Mouse (Mus musculus) thymus, adult 2 months (tissue): ENCODE data around the gene Son. TPM values are rescaled to one million over a fixed set of nuclear protein-coding genes. Genes with fewer than 3 reads are reported as not detected.

Source experiments
- DNase-seq: peaks from one replicate; pipeline ENCODE4 v3.0.0; 2021
- H3K27ac ChIP-seq: fragments of 200-500 bp; 2 replicates; pipeline ENCODE4 v1.5.1; 2012; ENCODE audit warnings: low read length, control low read depth; ENCODE audit not compliant: control insufficient read depth, insufficient read depth
- H3K27me3 ChIP-seq: fragments of 200-500 bp; 2 replicates; pipeline ENCODE4 v1.6.1; 2012; ENCODE audit warnings: mild to moderate bottlenecking, low read length, moderate library complexity, mixed read lengths; ENCODE audit not compliant: control insufficient read depth, insufficient read depth
- H3K36me3 ChIP-seq: fragments of 200-500 bp; 2 replicates; pipeline ENCODE4 v1.6.1; 2012; ENCODE audit warnings: mild to moderate bottlenecking, low read length, moderate library complexity; ENCODE audit not compliant: control insufficient read depth, insufficient read depth
- H3K4me1 ChIP-seq: fragments of 200-500 bp; replicated peaks from 2 replicates; pipeline ENCODE4 v1.6.1; 2012; ENCODE audit warnings: low read length; ENCODE audit not compliant: control insufficient read depth, insufficient read depth
- H3K4me3 ChIP-seq: fragments of 200-500 bp; 2 replicates; pipeline ENCODE4 v1.5.1; 2012; ENCODE audit warnings: mild to moderate bottlenecking, low read length, control low read depth, moderate library complexity; ENCODE audit not compliant: control insufficient read depth, insufficient read depth
- CTCF ChIP-seq: fragments of 200-500 bp; IDR thresholded peaks from 2 replicates; pipeline ENCODE4 v1.5.1; 2012; ENCODE audit warnings: mild to moderate bottlenecking, control low read depth, low read length, moderate library complexity, borderline replicate concordance; ENCODE audit not compliant: control insufficient read depth, poor library complexity, insufficient read depth; ENCODE audit errors: extremely low read depth
- POLR2A ChIP-seq: fragments of 200-500 bp; IDR thresholded peaks from 2 replicates; pipeline ENCODE4 v1.6.1; 2012; ENCODE audit warnings: mild to moderate bottlenecking, low read length, control low read depth, moderate library complexity; ENCODE audit not compliant: control insufficient read depth, poor library complexity, insufficient read depth; ENCODE audit errors: extremely low read depth
- WGBS: fragments of 180-500 bp; shearing (Covaris S2); methylation state at CpG from one replicate; pipeline ENCODE4 v1.1.7; 2018; 5-methylcytosine and 5-hydroxymethylcytosine counted together
- polyA plus RNA-seq: library from polyadenylated mRNA; depleted of rRNA; stranded (reverse); fragments of >200 nt; gene quantifications from 2 replicates; pipeline ENCODE4 v1.2.3, GENCODE M21; 2012

Son gene
- polyA plus RNA-seq, 1 experiment, result 258 TPM

GRCm38 (mm10) chr16:91688619-91689334 lies 41.5 kb downstream of the Son start, which contains the start of gene Donson:
Gene Donson, minus strand, starts transcription at chr16:91688770.
- H3K27me3 ChIP-seq, result no peaks in the 10 kb centered on the region
- H3K4me3 ChIP-seq, result peak within 1 kb of the TSS; percentile 67
- TF ChIP-seq CTCF, result 0 out of 2 replicates have a peak, but pooled peaks have one; percentile 48
- TF ChIP-seq POLR2A, result peak; percentile 82
- peak within 1 kb of the TSS; percentile 67 for H3K27ac ChIP-seq
- H3K4me1 ChIP-seq, result peaks cover 13% of the 10 kb centered on the region
- DNase-seq, result peak; percentile 95
- WGBS, result 1% methylated on average over 71 of the region's 71 CpGs
- H3K36me3 ChIP-seq, result peaks cover 5% of the 10 kb centered on the region; the same call in 1 of the 2 replicates

GRCm38 (mm10) chr16:91689791-91690190 lies 42.5 kb downstream of the Son start:
- Histone ChIP-seq H3K27ac (peak overlapping the region; percentile 47; the same call in 1 of the 2 replicates), H3K4me3 (no peak overlapping the region), H3K4me1 (peaks cover 13% of the 10 kb centered on the region), H3K27me3 (no peaks in the 10 kb centered on the region), H3K36me3 (no peaks in the 10 kb centered on the region)
- no peak for DNase-seq
- WGBS, result 33% methylated on average over 7 of the region's 7 CpGs
- TF ChIP-seq POLR2A, result no peak

DNA sequence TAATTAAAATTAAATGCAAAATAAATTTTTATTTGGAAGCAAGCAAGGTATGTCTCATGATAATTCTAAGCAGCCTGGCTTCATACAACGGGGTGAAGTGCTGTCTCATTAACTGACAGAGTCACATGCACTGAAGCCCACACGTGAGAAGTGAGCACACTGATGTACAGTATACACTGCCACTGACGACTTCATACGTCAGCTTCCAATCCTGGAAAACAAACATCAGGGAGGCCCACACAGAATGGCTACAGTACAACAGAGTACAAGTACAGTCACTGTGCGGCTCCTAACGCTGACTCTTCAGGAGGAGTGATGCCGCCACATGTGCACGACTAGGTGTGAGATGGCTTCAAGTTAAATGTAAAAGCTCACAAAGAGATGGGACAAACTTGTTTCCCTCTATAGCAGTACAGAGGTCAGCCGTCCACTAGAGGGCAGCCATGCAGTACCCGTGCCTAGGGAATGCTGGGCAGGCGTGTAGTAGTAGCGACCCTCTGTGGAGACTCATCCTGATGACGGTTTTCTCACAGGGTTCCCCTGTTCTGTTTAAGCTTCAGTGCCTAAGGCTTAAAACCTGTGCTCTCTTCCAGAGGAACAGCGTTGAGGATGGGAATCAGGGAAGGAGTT lies 47.3 kb downstream of the Son start:
- peaks cover 4% of the 10 kb centered on the region for H3K4me1 ChIP-seq
- H3K27me3 ChIP-seq, result no peaks in the 10 kb centered on the region
- H3K36me3 ChIP-seq, result no peaks in the 10 kb centered on the region
- WGBS, result 41% methylated on average over 14 of the region's 14 CpGs
- no peak overlapping the region for H3K4me3 ChIP-seq
- DNase-seq, result peak; percentile 68
- TF ChIP-seq CTCF, result peak; percentile 73; the same call in 1 of the 2 replicates
- no peak for TF ChIP-seq POLR2A
- H3K27ac ChIP-seq, result no peak overlapping the region

GRCm38 (mm10) chr16:91695108-91695755 lies 47.9 kb downstream of the Son start:
- Histone ChIP-seq H3K4me1 (no peaks in the 10 kb centered on the region; the same call in 1 of the 2 replicates), H3K4me3 (no peak overlapping the region), H3K27me3 (no peaks in the 10 kb centered on the region), H3K36me3 (peaks cover 1% of the 10 kb centered on the region; the same call in 1 of the 2 replicates), H3K27ac (no peak overlapping the region)
- no peak for DNase-seq
- WGBS, result 54% methylated on average over 8 of the region's 8 CpGs
- TF ChIP-seq POLR2A, result no peak
- no peak for TF ChIP-seq CTCF

DNA sequence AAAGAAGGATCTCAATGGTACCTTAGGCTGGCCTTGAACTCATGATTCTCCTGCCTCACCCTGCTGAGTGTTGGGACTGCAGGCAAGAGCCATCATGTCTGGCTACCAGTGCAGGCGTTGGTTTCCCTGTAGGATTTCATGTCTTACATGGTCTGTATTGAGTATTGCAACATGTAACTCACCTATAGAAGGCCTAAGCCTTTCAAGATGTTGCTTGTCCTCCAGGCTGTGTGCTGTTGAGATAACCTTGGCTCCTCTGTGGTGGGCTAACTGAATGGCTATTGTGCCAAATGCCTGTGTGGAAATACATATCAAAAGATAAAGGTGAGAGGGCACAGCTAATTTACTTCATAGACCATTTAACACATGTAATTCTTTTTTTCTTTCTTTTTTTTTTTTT lies 51.7 kb downstream of the Son start:
- no peak for TF ChIP-seq POLR2A
- no peak for TF ChIP-seq CTCF
- Histone ChIP-seq H3K4me3 (no peak overlapping the region), H3K4me1 (no peaks in the 10 kb centered on the region; the same call in 1 of the 2 replicates), H3K27me3 (no peaks in the 10 kb centered on the region), H3K36me3 (peaks cover 4% of the 10 kb centered on the region; the same call in 1 of the 2 replicates), H3K27ac (no peak overlapping the region)
- WGBS, result 100% methylated on average over 1 of the region's 1 CpGs
- no peak for DNase-seq

DNA sequence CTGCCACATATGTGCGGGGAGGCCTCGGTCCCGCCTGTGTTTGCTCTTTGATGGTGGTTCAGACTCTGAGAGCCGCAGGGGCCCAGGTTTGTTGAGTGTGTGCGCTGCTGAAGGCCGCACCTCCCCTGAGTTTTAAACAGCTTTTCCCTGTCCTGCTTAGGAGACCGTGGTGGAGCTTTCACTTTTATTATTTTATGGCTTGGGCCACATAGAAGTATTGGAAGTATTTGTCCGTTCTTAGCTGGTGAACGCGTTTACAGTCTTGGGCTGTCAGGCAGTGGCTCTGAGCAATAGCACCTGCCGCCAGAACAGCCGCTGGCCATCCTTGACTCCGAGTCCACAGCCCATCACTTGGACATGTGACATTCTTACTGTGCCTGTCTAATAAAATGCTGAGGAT lies 54.6 kb downstream of the Son start:
- H3K27me3 ChIP-seq, result no peaks in the 10 kb centered on the region

More for the DNA sequence above, 54.6 kb downstream of the Son start:
- 96% methylated on average over 13 of the region's 13 CpGs for WGBS
- peaks cover 4% of the 10 kb centered on the region; the same call in 1 of the 2 replicates for H3K36me3 ChIP-seq
- TF ChIP-seq CTCF (no peak), POLR2A (no peak)
- no peak for DNase-seq
- no peak overlapping the region for H3K4me3 ChIP-seq
- no peaks in the 10 kb centered on the region for H3K4me1 ChIP-seq
- H3K27ac ChIP-seq, result no peak overlapping the region
